Mouse (Mus musculus): ENCODE data around the gene Gngt2. TPM values are rescaled to one million over a fixed set of nuclear protein-coding genes. Genes with fewer than 3 reads are reported as not detected.
A peak's percentile ranks its signal among the peaks of the same experiment; 100 is the strongest.

The Gngt2 gene
- polyA plus RNA-seq, 1 experiment = 31.9 TPM

GRCm38 (mm10) chr11:95844935-95845334, 7.9 kb downstream of the Gngt2 start:
- 58% methylated on average over 4 of the region's 4 CpGs for WGBS
- no peak for DNase-seq
- no peak overlapping the region for H3K4me3 ChIP-seq (replicated peaks; ENCODE audit: extremely low read depth, low read depth, low read length)
- no peak for TF ChIP-seq POLR2A (IDR thresholded peaks at IDR 0.05; ENCODE audit: borderline replicate concordance, extremely low read depth, low read depth, low read length)
- TF ChIP-seq CTCF (IDR thresholded peaks at IDR 0.05; ENCODE audit: insufficient read depth, low read length) = no peak
- H3K4me1 ChIP-seq (ENCODE audit: control insufficient read depth, insufficient read depth, low read length) = peaks cover 16% of the 10 kb centered on the region

GRCm38 (mm10) chr11:95850898-95851297, 13.9 kb downstream of the Gngt2 start:
- TF ChIP-seq POLR2A (IDR thresholded peaks at IDR 0.05; ENCODE audit: borderline replicate concordance, extremely low read depth, low read depth, low read length) = no peak
- 74% methylated on average over 2 of the region's 2 CpGs for WGBS

GRCm38 (mm10) chr11:95853684-95854083, 16.7 kb downstream of the Gngt2 start:
- TF ChIP-seq POLR2A (IDR thresholded peaks at IDR 0.05; ENCODE audit: borderline replicate concordance, extremely low read depth, low read depth, low read length) = no peak
- peak; percentile 97 for TF ChIP-seq CTCF (IDR thresholded peaks at IDR 0.05; ENCODE audit: insufficient read depth, low read length)
- peak; percentile 73 for DNase-seq
- 31% methylated on average over 5 of the region's 5 CpGs for WGBS
- Histone ChIP-seq H3K4me3 (replicated peaks; ENCODE audit: extremely low read depth, low read depth, low read length) (no peak overlapping the region), H3K4me1 (ENCODE audit: control insufficient read depth, insufficient read depth, low read length) (no peaks in the 10 kb centered on the region)

More at GRCm38 (mm10) chr11:95850898-95851297, 13.9 kb downstream of the Gngt2 start:
- Histone ChIP-seq H3K4me1 (ENCODE audit: control insufficient read depth, insufficient read depth, low read length) (no peaks in the 10 kb centered on the region), H3K4me3 (replicated peaks; ENCODE audit: extremely low read depth, low read depth, low read length) (no peak overlapping the region)
- DNase-seq = no peak

GRCm38 (mm10) chr11:95857306-95857705, 20.3 kb downstream of the Gngt2 start:
- TF ChIP-seq POLR2A (IDR thresholded peaks at IDR 0.05; ENCODE audit: borderline replicate concordance, extremely low read depth, low read depth, low read length) = no peak
- no peak for TF ChIP-seq CTCF (IDR thresholded peaks at IDR 0.05; ENCODE audit: insufficient read depth, low read length)
- Histone ChIP-seq H3K4me3 (replicated peaks; ENCODE audit: extremely low read depth, low read depth, low read length) (no peak overlapping the region), H3K4me1 (ENCODE audit: control insufficient read depth, insufficient read depth, low read length) (peaks cover 3% of the 10 kb centered on the region; the same call in 1 of the 2 replicates)
- DNase-seq = no peak
- 86% methylated on average over 4 of the region's 4 CpGs for WGBS

- peak overlapping the region; percentile 95 for H3K4me3 ChIP-seq (replicated peaks; ENCODE audit: extremely low read depth, low read depth, low read length)
- H3K4me1 ChIP-seq (ENCODE audit: control insufficient read depth, insufficient read depth, low read length) = peaks cover 3% of the 10 kb centered on the region; the same call in 1 of the 2 replicates
- 23% methylated on average over 21 of the region's 21 CpGs for WGBS
- TF ChIP-seq POLR2A (IDR thresholded peaks at IDR 0.05; ENCODE audit: borderline replicate concordance, extremely low read depth, low read depth, low read length) (no peak), CTCF (IDR thresholded peaks at IDR 0.05; ENCODE audit: insufficient read depth, low read length) (no peak)
- no peak for DNase-seq
These were observed 20.9 kb downstream of the Gngt2 start for GRCm38 (mm10) chr11:95857716-95858527.

- no peak for TF ChIP-seq CTCF (IDR thresholded peaks at IDR 0.05; ENCODE audit: insufficient read depth, low read length)
- peak; percentile 36; the same call in 1 of the 2 replicates for TF ChIP-seq POLR2A (IDR thresholded peaks at IDR 0.05; ENCODE audit: borderline replicate concordance, extremely low read depth, low read depth, low read length)
- peak; percentile 96 for DNase-seq
- Histone ChIP-seq H3K4me3 (replicated peaks; ENCODE audit: extremely low read depth, low read depth, low read length) (peak overlapping the region; percentile 99), H3K4me1 (ENCODE audit: control insufficient read depth, insufficient read depth, low read length) (peaks cover 3% of the 10 kb centered on the region; the same call in 1 of the 2 replicates)
- WGBS = under 1% methylated on average over 58 of the region's 58 CpGs
These were observed 21.8 kb downstream of the Gngt2 start for GRCm38 (mm10) chr11:95858528-95859467.

- Histone ChIP-seq H3K4me3 (replicated peaks; ENCODE audit: extremely low read depth, low read depth, low read length) (peak overlapping the region; percentile 99), H3K4me1 (ENCODE audit: control insufficient read depth, insufficient read depth, low read length) (peaks cover 3% of the 10 kb centered on the region; the same call in 1 of the 2 replicates)
- DNase-seq = no peak
- WGBS = under 1% methylated on average over 35 of the region's 35 CpGs
- 0 out of 2 replicates have a peak, but pooled peaks have one; percentile 20 for TF ChIP-seq POLR2A (IDR thresholded peaks at IDR 0.05; ENCODE audit: borderline replicate concordance, extremely low read depth, low read depth, low read length)
- no peak for TF ChIP-seq CTCF (IDR thresholded peaks at IDR 0.05; ENCODE audit: insufficient read depth, low read length)
These were observed 22.4 kb downstream of the Gngt2 start for GRCm38 (mm10) chr11:95859468-95859855.

GRCm38 (mm10) chr11:95860071-95860490, 23.1 kb downstream of the Gngt2 start:
- 17% methylated on average over 3 of the region's 3 CpGs for WGBS
- H3K4me1 ChIP-seq (ENCODE audit: control insufficient read depth, insufficient read depth, low read length) = peaks cover 3% of the 10 kb centered on the region; the same call in 1 of the 2 replicates
- no peak for DNase-seq
- H3K4me3 ChIP-seq (replicated peaks; ENCODE audit: extremely low read depth, low read depth, low read length) = peak overlapping the region; percentile 99
- TF ChIP-seq POLR2A (IDR thresholded peaks at IDR 0.05; ENCODE audit: borderline replicate concordance, extremely low read depth, low read depth, low read length) (no peak), CTCF (IDR thresholded peaks at IDR 0.05; ENCODE audit: insufficient read depth, low read length) (no peak)

- Histone ChIP-seq H3K4me1 (ENCODE audit: control insufficient read depth, insufficient read depth, low read length) (peaks cover 3% of the 10 kb centered on the region; the same call in 1 of the 2 replicates), H3K4me3 (replicated peaks; ENCODE audit: extremely low read depth, low read depth, low read length) (no peak overlapping the region)
- TF ChIP-seq CTCF (IDR thresholded peaks at IDR 0.05; ENCODE audit: insufficient read depth, low read length) (no peak), POLR2A (IDR thresholded peaks at IDR 0.05; ENCODE audit: borderline replicate concordance, extremely low read depth, low read depth, low read length) (no peak)
- DNase-seq = no peak
- WGBS = 95% methylated on average over 8 of the region's 8 CpGs
These were observed 24.4 kb downstream of the Gngt2 start for GRCm38 (mm10) chr11:95861397-95861796.

All from lung, adult 2 months (tissue).